Mouse (Mus musculus) monocyte, adult 5-6 weeks (primary cell): ENCODE results near the gene Gm3005. TPM values are rescaled to one million over a fixed set of nuclear protein-coding genes. Genes with fewer than 3 reads are reported as not detected.
"Not testable (repeated sequence)": the region's sequence is repeated elsewhere in the genome, so short reads cannot be mapped to it uniquely, and the experiment has no call there.

Experiments used
- ATAC-seq: fragments of 153-309, 156-312 bp; replicated peaks from 2 replicates; pipeline ENCODE4 v1.8.0; 2017; ENCODE audit warnings: mild to moderate bottlenecking; ENCODE audit not compliant: low TSS enrichment, insufficient number of reproducible peaks, severe bottlenecking, poor library complexity, low FRiP score
- total RNA-seq: library from RNA; stranded (forward); fragments of 200-1000, 200-491, 200-594 nt; gene quantifications from 3 replicates; pipeline ENCODE4 v1.2.3, GENCODE M21; 2017

The Gm3005 gene
- total RNA-seq, result not detected in 3 replicates

GRCm38 (mm10) chr14:3427803-3428202 is at the start of gene Gm3005:
Gene Gm3005, plus strand, starts transcription at chr14:3428103.
- not testable (repeated sequence) for ATAC-seq

GRCm38 (mm10) chr14:3394793-3395192 is 33.1 kb upstream of the Gm3005 start, which contains the start of gene Gm10413:
Gene Gm10413, plus strand, starts transcription at chr14:3395093.
- not testable (repeated sequence) for ATAC-seq

DNA sequence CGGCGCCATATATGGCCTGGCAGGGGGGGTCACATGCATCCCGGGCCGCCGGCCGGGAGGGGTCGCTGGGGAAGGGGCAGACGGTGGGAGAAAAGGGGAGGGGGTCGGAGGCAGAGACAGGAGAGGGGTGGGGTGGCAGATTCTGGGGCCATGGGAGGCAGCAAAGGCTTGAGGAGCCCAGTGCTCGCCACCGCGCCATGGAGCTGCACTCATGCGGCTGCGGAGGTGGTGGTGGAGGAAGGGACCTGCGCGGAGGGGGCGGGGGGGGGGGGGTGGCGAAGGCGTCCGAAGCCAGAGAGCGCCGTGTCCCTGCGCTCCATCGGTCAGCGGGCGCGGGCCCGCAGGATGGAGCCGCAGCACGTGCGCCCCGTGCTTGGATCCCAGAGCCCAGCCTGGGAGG is 15.6 kb upstream of the Gm3005 start, which contains the start of gene Gm10409:
Gene Gm10409 (plus strand): TSS at position 301 of the 400 bp plus-strand sequence.
- ATAC-seq, result not testable (repeated sequence)

DNA sequence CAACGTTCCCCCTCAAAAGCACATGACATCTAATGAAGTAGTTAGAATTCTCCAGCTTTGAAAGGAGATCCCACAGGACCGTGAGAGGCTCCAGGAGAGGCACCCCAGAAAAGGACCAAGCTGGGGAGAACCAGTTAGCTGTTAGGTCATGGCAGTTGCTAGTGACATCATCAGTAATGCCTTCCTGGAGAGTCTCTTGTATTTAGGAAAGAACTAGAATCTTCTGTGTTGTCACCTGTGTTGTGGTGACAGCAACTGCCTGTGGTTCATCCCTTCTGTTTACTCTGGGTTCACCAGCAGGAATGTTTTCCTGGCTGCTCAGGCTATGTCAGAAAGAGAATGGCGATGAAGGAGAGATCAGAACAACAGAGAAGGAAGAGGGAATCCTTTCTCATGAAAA is 21.2 kb downstream of the Gm3005 start, which contains the start of gene Gm10408:
Gene Gm10408 (plus strand): TSS at position 301 of the 400 bp plus-strand sequence.
- ATAC-seq, result not testable (repeated sequence)

DNA sequence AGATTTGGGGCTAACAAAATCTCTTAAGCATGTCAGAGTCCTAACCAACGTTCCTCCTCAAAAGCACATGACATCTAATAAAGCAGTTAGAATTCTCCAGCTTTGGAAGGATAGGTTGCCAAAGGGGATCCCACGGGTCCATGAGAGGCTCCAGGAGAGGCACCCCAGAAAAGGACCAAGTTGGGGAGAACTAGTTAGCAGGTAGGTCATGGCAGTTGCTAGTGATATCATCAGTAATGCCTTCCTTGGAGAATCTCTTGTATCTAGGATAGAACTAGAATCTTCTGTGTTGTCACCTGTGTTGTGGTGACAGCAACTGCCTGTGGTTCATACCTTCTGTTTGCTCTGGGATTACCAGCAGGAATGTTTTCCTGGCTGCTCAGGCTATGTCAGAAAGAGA is 206.3 kb downstream of the Gm3005 start, which contains the start of gene Gm3012:
Gene Gm3012 (plus strand): TSS at position 301 of the 400 bp plus-strand sequence.
- ATAC-seq, result not testable (repeated sequence)

Other genes with a start within 250 kb of the Gm3005 start
- gene Gm5795, start 239.8 kb upstream of the Gm3005 start, total RNA-seq, result not detected in 3 replicates
- not detected in 3 replicates for gene D830030K20Rik, start 219.6 kb upstream of the Gm3005 start, total RNA-seq
- gene Gm2956, start 95.5 kb upstream of the Gm3005 start, total RNA-seq, result not detected in 3 replicates
- gene Gm10413, start 33.0 kb upstream of the Gm3005 start, total RNA-seq, result not detected in 3 replicates
- not detected in 3 replicates for gene Gm10409, start 15.5 kb upstream of the Gm3005 start, total RNA-seq
- gene Gm10408, start 21.3 kb downstream of the Gm3005 start, total RNA-seq, result not detected in 3 replicates
- not detected in 3 replicates for gene Gm3012, start 206.4 kb downstream of the Gm3005 start, total RNA-seq
- gene Gm3020, start 223.9 kb downstream of the Gm3005 start, total RNA-seq, result not detected in 3 replicates